Mouse (Mus musculus) forebrain, embryonic 11.5 days (tissue): ENCODE results near the gene Pms1. TPM values are rescaled to one million over a fixed set of nuclear protein-coding genes. Genes with fewer than 3 reads are reported as not detected.

Experiments used
- ATAC-seq: fragments of 200-750 bp; cut with Nextera tagmentation; replicated peaks from 2 replicates; pipeline ENCODE4 v1.8.0; 2017; ENCODE audit warnings: moderate TSS enrichment; ENCODE audit not compliant: low FRiP score
- DNase-seq: peaks from one replicate; pipeline ENCODE4 v3.0.0-alpha.2; 2017; ENCODE audit warnings: low spot score
- H3K27ac ChIP-seq: fragments of 300-500 bp; sonication (generic); 2 replicates; pipeline ENCODE4 v1.5.1; 2014; ENCODE audit warnings: low read depth, low read length
- H3K27me3 ChIP-seq: fragments of 300-500 bp; sonication (generic); 2 replicates; pipeline ENCODE4 v1.6.1; 2014; ENCODE audit warnings: mild to moderate bottlenecking, low read length, mixed read lengths; ENCODE audit not compliant: control insufficient read depth, insufficient read depth
- H3K36me3 ChIP-seq: fragments of 300-500 bp; sonication (generic); 2 replicates; pipeline ENCODE4 v1.6.1; 2014; ENCODE audit warnings: mild to moderate bottlenecking, low read length, moderate library complexity, mixed read lengths; ENCODE audit not compliant: control insufficient read depth, insufficient read depth
- H3K4me1 ChIP-seq: fragments of 300-500 bp; sonication (generic); replicated peaks from 2 replicates; pipeline ENCODE4 v1.6.1; 2014; ENCODE audit warnings: low read length, mixed read lengths; ENCODE audit not compliant: control insufficient read depth, insufficient read depth
- H3K4me2 ChIP-seq: fragments of 300-500 bp; sonication (generic); 2 replicates; pipeline ENCODE4 v1.6.1; 2014; ENCODE audit warnings: low read depth, mild to moderate bottlenecking, low read length, moderate library complexity, mixed read lengths; ENCODE audit not compliant: severe bottlenecking
- H3K4me3 ChIP-seq: fragments of 300-500 bp; sonication (generic); 2 replicates; pipeline ENCODE4 v1.5.1; 2014; ENCODE audit warnings: low read depth, low read length
- H3K9ac ChIP-seq: fragments of 300-500 bp; sonication (generic); 2 replicates; pipeline ENCODE4 v1.6.1; 2014; ENCODE audit warnings: low read length
- H3K9me3 ChIP-seq: fragments of 300-500 bp; sonication (generic); 2 replicates; pipeline ENCODE4 v1.6.1; 2016; ENCODE audit warnings: low read length, mixed read lengths; ENCODE audit not compliant: control insufficient read depth
- WGBS: fragments of 180-500 bp; shearing (Covaris S2); extraction: QIAGEN DNeasy Blood & Tissue Kit; methylation state at CpG from one replicate; pipeline ENCODE4 v1.1.7; 2014; 5-methylcytosine and 5-hydroxymethylcytosine counted together
- polyA plus RNA-seq: library from polyadenylated mRNA; unstranded; fragments of >200 nt; fragmentation: Nextera tagmentation; extraction: Ambion mirVana; gene quantifications from 2 replicates; pipeline ENCODE4 v1.2.1, GENCODE M21; 2014

Pms1 gene
- polyA plus RNA-seq, 1 experiment from 2014 or later: 30.0 TPM

DNA sequence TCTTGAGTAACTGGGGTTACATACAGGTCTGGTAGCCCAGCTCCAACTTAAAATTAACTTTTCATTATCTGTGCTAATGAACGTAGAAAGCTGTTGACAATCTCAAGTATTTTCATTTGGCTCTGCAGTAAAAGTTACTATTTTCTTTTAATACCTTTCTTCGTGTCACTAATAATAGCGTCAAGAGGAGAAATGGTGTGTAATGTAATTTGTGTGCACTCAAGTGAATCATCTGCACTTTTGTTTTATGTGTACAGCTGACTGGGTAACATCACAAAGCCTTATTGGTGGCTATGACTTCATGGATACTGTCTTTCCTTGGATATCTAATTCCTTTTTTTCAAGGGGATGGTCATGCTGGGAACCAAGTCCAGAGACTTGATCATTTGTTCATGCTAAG, 110.5 kb downstream of the Pms1 start:
- Histone ChIP-seq H3K4me2 (no peak overlapping the region), H3K27ac (no peak overlapping the region), H3K4me3 (no peak overlapping the region), H3K9ac (no peak overlapping the region), H3K4me1 (no peaks in the 10 kb centered on the region), H3K36me3 (no peaks in the 10 kb centered on the region), H3K9me3 (no peaks in the 10 kb centered on the region), H3K27me3 (no peaks in the 10 kb centered on the region)
- 85% methylated on average over 3 of the region's 3 CpGs for WGBS
- DNase-seq: no peak
- no peak for ATAC-seq

- ATAC-seq (no peak), DNase-seq (no peak)
- Histone ChIP-seq H3K27me3 (no peaks in the 10 kb centered on the region), H3K9me3 (no peaks in the 10 kb centered on the region), H3K4me2 (no peak overlapping the region), H3K36me3 (no peaks in the 10 kb centered on the region), H3K4me1 (no peaks in the 10 kb centered on the region), H3K9ac (no peak overlapping the region), H3K27ac (no peak overlapping the region), H3K4me3 (no peak overlapping the region)
- WGBS: 81% methylated on average over 6 of the region's 6 CpGs
Observed at GRCm38 (mm10) chr1:53157715-53158114, 139.1 kb downstream of the Pms1 start.

Other genes with a start within 250 kb of the Pms1 start
- gene Mstn, start 235.4 kb downstream of the Pms1 start, polyA plus RNA-seq: 0.09 and 0.24 TPM in 2 replicates
- not detected in 2 replicates for gene 1700019A02Rik, start 109.4 kb downstream of the Pms1 start, polyA plus RNA-seq
- 91.2 and 96.9 TPM in 2 replicates for gene Ormdl1, start 77 bp upstream of the Pms1 start, polyA plus RNA-seq
- 0.95 TPM in 1 of 2 replicates, not detected in the other for gene Gm28778, start 93 bp upstream of the Pms1 start, polyA plus RNA-seq
- gene Osgepl1, start 16.6 kb upstream of the Pms1 start, polyA plus RNA-seq: 30.1 and 35.5 TPM in 2 replicates
- 7.0 TPM in 1 of 2 replicates, not detected in the other for gene Asdurf, start 55.6 kb upstream of the Pms1 start, polyA plus RNA-seq
- 0.68 and 1.8 TPM in 2 replicates for gene Gm28551, start 55.6 kb upstream of the Pms1 start, polyA plus RNA-seq
- 107 and 109 TPM in 2 replicates for gene Asnsd1, start 55.7 kb upstream of the Pms1 start, polyA plus RNA-seq